Mouse (Mus musculus) forebrain, embryonic 16.5 days (tissue): ENCODE results near the gene Ormdl2. TPM values are rescaled to one million over a fixed set of nuclear protein-coding genes. Genes with fewer than 3 reads are reported as not detected.

Source experiments
- polyA plus RNA-seq: library from polyadenylated mRNA; unstranded; fragments of >200 nt; fragmentation: Nextera tagmentation; extraction: Ambion mirVana; gene quantifications from 2 replicates; pipeline ENCODE4 v1.2.1, GENCODE M21; 2015

The Ormdl2 gene
- polyA plus RNA-seq, 1 experiment from 2014 or later = 20.9 TPM

Other genes with a start within 250 kb of the Ormdl2 start
- gene Erbb3, start 232.0 kb downstream of the Ormdl2 start, polyA plus RNA-seq = 0.46 and 0.62 TPM in 2 replicates
- gene Rps26, start 194.9 kb downstream of the Ormdl2 start, polyA plus RNA-seq = 358 and 398 TPM in 2 replicates
- gene Ikzf4, start 175.7 kb downstream of the Ormdl2 start, polyA plus RNA-seq = 9.0 and 15.6 TPM in 2 replicates
- gene Suox, start 147.6 kb downstream of the Ormdl2 start, polyA plus RNA-seq = 11.2 and 12.7 TPM in 2 replicates
- 128 and 131 TPM in 2 replicates for gene Rab5b, start 125.4 kb downstream of the Ormdl2 start, polyA plus RNA-seq
- 0.14 and 0.25 TPM in 2 replicates for gene Pmel, start 117.5 kb downstream of the Ormdl2 start, polyA plus RNA-seq
- gene Cdk2, start 116.6 kb downstream of the Ormdl2 start, polyA plus RNA-seq = 29.7 and 37.8 TPM in 2 replicates
- 4.6 and 5.1 TPM in 2 replicates for gene Dgka, start 76.8 kb downstream of the Ormdl2 start, polyA plus RNA-seq
- 37.9 and 43.6 TPM in 2 replicates for gene Pym1, start 73.8 kb downstream of the Ormdl2 start, polyA plus RNA-seq
- 0.54 and 0.73 TPM in 2 replicates for gene Mmp19, start 30.7 kb downstream of the Ormdl2 start, polyA plus RNA-seq
- gene Dnajc14, start 17.6 kb downstream of the Ormdl2 start, polyA plus RNA-seq = 67.2 and 68.2 TPM in 2 replicates
- 10.7 and 13.7 TPM in 2 replicates for gene Tmem198b, start 17.3 kb downstream of the Ormdl2 start, polyA plus RNA-seq
- gene Sarnp, start 4.3 kb downstream of the Ormdl2 start, polyA plus RNA-seq = 180 and 194 TPM in 2 replicates
- gene Gdf11, start 70.1 kb upstream of the Ormdl2 start, polyA plus RNA-seq = 5.6 and 7.0 TPM in 2 replicates
- gene Cd63, start 79.3 kb upstream of the Ormdl2 start, polyA plus RNA-seq = 119 and 137 TPM in 2 replicates
- 8.6 and 12.3 TPM in 2 replicates for gene Rdh5, start 101.2 kb upstream of the Ormdl2 start, polyA plus RNA-seq
- gene Bloc1s1, start 102.4 kb upstream of the Ormdl2 start, polyA plus RNA-seq = 203 and 221 TPM in 2 replicates
- 3.1 and 3.4 TPM in 2 replicates for gene Itga7, start 112.2 kb upstream of the Ormdl2 start, polyA plus RNA-seq
- not detected in 2 replicates for gene Mettl7b, start 139.3 kb upstream of the Ormdl2 start, polyA plus RNA-seq
- not detected in 2 replicates for gene Olfr9, start 167.8 kb upstream of the Ormdl2 start, polyA plus RNA-seq
- not detected in 2 replicates for gene Olfr763, start 189.1 kb upstream of the Ormdl2 start, polyA plus RNA-seq
- not detected in 2 replicates for gene Olfr764-ps1, start 218.3 kb upstream of the Ormdl2 start, polyA plus RNA-seq
- not detected in 2 replicates for gene Olfr765, start 228.4 kb upstream of the Ormdl2 start, polyA plus RNA-seq
- gene Olfr766-ps1, start 247.3 kb upstream of the Ormdl2 start, polyA plus RNA-seq = not detected in 2 replicates